Mouse (Mus musculus) olfactory bulb, adult 2 months (tissue): ENCODE data around the gene Cdkl3.

Experiments used
- CTCF ChIP-seq: fragments of 200-500 bp; IDR thresholded peaks from 2 replicates; pipeline ENCODE4 v1.5.1; 2012; ENCODE audit warnings: low read depth, mild to moderate bottlenecking, low read length, moderate library complexity; ENCODE audit not compliant: insufficient read depth
- POLR2A ChIP-seq: fragments of 200-500 bp; IDR thresholded peaks from 2 replicates; pipeline ENCODE4 v1.6.1; 2012; ENCODE audit warnings: mild to moderate bottlenecking, low read depth, low read length, moderate library complexity; ENCODE audit not compliant: insufficient read depth

- TF ChIP-seq POLR2A (no peak), CTCF (no peak)
Observed at GRCm38 (mm10) chr11:52060315-52060714, 56.3 kb downstream of the Cdkl3 start.
